Mouse (Mus musculus) WW6 (cell line): ENCODE data around the gene Prn.

Experiments used
- DNase-seq: peaks from one replicate; pipeline ENCODE4 v3.0.0-alpha.2; 2013; ENCODE audit warnings: low read depth, low spot score

Gene Prn

DNA sequence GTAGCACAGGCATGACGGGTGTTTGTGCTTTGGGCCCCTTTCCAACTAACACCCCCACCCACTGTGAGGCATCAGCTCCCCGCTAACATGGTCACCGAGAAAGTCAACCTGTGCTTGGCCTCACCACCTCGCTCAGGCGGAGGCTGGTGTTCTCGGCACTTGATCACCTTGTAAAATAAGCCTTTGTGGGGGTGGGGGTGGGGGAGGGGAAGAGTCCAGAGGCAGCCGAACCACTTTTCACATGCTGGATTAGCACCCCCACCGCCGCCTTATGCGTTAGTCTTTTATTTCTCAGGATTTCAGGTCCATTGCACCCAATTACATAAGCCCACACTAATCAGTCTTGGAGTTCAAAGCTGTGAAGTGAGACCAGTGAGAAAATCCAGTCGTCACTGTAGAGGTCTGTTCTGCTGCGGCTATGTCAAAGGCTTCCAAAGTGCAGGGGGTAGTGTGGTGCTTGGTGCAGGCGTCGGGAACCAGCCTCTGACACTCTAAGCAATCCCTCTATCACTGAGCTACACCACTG is 83.9 kb downstream of the Prn start:
- DNase-seq = no peak

DNA sequence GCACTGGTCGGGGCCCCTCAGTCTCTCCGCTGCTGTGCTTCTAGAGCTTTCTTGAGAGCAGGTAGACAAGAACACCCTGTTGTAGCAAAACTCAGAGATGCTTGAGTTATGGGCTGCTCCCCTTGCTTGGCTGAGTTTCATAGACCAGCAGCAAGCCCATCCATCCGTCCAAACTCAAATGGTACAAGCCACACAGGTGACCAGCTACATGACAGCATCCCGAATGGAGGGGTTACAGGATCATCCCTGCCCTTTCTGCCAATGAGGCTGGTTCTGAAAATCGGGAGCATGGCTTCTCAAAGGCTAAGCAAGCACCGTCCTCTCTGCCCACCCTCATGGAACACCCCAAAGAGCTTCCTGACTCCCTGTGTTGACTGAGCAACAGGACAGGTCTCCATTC is 85.2 kb downstream of the Prn start:
- no peak for DNase-seq

DNA sequence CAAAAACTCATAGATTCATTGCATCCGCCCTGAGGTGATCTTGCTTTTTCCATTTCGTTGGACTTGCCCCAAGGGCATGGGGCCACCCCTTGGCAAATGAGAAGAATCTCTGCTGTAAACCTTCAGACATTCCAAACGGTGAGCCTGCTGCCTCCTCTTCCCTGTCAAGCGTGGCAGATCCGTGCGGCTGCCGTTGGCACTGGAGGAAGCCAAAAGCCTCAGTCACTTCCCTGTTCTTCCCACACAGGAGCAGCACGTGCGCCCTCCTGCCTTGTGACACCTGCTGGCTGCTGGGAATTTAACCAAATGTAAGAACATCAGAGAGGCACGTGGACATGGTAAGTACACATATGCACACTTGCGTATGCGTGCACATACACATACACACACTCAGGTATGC is 86.0 kb downstream of the Prn start:
- DNase-seq = no peak

DNA sequence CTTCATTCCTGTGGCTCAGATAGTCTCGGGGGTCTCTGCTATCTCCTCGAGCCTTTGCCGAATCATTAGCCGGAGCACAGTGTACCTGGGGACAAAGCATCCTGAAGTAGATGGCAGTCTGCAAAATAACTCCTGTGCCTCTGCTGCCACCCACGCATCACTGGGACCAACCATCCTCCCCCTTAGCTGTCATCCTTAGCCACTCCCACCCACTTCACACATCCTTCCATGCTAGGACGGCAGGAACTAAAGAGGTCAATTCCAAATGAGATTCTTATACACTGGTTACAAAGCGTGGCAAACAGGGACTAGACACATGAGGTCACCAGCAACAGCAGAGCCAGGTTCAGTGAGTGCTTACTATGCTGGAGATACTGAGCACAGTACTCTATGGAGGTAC is 86.6 kb downstream of the Prn start:
- DNase-seq = no peak

DNA sequence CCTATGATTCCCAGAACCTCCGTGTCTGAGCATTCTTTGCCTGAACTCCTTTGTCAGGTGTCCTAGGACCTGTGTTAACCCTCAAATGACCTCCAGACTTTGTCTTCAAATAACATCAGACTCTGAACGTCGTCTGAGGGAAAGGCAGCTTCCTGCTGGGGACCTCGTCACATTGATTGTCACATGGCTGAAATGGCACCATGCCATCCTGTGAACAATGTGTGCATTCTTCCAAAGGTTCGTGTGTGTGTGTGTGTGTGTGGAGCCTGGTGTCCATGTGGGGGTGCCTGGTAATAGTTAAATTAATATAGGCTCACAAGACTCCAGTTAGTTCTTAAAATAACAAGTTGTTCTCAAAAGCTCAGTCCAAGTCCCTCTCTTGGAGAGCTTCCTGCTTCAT is 87.6 kb downstream of the Prn start:
- no peak for DNase-seq

DNA sequence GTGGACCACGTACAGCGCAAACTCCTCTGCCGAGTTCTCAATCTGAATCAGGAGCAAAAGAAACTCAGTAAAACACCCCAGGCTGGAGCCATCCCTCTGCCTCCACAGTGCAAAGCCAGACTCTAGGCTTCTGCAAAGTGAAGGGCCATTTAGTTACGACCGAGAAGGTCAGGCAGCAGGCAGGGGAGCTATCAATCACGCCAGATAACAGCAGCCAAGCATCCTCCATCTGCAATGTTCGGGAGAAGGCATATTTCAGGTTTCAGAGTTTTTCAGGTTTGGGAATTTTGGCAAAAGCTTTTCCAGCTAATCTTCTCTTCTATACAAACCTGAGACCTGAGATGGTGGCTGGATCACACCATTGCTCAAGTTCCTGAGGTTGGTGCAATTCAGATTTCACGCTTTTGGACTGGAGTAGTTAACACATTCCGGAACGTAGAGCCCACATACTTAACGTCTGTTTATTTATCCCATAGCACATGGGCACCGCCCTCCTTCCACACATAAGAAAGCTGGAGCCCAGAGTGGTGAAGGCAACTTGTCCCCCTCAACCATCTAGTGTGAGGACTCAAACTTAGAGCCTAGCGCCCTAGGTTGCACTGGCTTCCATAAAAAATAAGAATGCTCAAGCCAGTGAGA is 92.1 kb downstream of the Prn start:
- no peak for DNase-seq

DNA sequence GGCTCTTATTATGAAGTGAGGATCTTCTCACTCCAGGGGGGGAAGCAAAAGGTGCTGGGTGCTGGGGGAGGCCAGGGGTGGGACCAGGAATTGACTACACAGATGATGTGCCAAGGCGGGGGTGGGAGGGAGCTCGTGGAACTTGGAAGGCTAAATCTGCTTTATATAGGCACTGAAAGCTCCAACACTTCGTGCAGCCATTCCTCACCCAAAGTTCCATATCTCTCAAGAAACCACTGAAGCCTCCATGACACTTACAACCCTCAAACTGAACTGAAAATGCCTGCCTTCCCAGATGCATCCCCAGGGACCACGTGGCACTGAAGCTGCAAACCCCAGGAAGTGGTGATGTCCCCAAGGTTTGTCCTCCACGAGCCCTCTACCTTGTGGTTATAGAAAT is 94.2 kb downstream of the Prn start:
- no peak for DNase-seq

DNA sequence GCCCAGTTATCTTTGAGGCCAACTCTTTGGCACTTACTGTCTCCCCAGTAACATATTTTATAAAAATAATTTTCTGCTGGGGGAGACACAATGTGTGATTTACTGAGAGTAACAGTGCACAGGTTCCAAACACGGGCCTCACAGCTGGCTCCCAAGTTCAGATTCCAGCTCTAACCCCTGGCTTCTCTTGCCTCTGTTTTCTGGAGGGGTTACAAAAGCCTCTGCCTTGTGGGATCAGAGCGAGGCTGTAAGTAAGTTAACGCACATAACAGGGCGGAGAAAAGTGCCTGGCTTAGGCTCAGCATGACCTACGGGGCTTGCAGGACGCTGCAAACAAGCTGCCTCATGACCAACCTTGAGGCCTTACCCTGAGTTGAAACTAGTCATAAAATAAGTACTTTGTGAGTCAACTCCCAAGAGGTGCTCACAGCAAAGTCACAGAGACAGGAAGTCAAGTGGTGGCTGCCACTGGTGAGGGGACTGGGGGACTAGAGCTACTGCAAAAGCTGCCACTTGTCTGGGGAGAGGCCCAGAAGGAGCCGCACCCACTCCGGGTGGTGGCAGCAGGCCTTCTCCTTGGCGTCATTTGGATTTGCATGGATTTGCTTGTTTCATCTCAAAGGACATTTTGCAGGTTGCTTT is 94.9 kb downstream of the Prn start:
- DNase-seq = no peak

DNA sequence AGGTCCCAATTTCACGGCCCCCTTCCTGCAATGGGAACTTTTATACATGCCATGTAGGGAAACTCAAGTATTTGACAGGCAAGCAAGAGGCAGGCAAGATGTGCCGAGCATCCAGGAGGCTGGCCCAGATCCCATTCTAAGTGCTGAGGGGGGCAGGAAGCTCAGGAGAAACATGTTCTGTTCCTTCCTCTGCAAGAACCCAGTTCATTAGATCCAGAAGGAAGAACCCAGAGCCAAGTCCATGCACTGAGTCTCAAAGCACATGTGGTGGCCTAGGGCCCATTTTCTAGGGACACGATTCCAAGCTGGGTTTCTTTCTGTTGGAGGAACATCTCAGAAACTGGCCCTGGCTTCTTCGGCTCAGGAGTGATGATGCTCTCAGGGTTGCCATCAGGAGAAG is 95.7 kb downstream of the Prn start:
- no peak for DNase-seq
